Mouse (Mus musculus) midbrain, embryonic 14.5 days (tissue): ENCODE measurements around the gene Nt5c2. TPM values are rescaled to one million over a fixed set of nuclear protein-coding genes. Genes with fewer than 3 reads are reported as not detected.
A peak's percentile ranks its signal among the peaks of the same experiment; 100 is the strongest.

Experiments used
- ATAC-seq: fragments of 200-750 bp; cut with Nextera tagmentation; 2 replicates; pipeline ENCODE4 v1.8.0; 2017; ENCODE audit warnings: moderate number of reproducible peaks, moderate library complexity; ENCODE audit not compliant: low FRiP score, low TSS enrichment
- DNase-seq: peaks from one replicate; pipeline ENCODE4 v3.0.0-alpha.2; 2015
- H3K27ac ChIP-seq: fragments of 300-500 bp; sonication (generic); replicated peaks from 2 replicates; pipeline ENCODE4 v1.5.1; 2014; ENCODE audit warnings: mild to moderate bottlenecking, low read depth, low read length, moderate library complexity
- H3K27me3 ChIP-seq: fragments of 300-500 bp; sonication (generic); 2 replicates; pipeline ENCODE4 v1.6.1; 2014; ENCODE audit warnings: low read length, control low read depth, mixed read lengths; ENCODE audit not compliant: control insufficient read depth, insufficient read depth
- H3K36me3 ChIP-seq: fragments of 300-500 bp; sonication (generic); 2 replicates; pipeline ENCODE4 v1.6.1; 2014; ENCODE audit warnings: low read length, control low read depth; ENCODE audit not compliant: control insufficient read depth, insufficient read depth
- H3K4me1 ChIP-seq: fragments of 300-500 bp; sonication (generic); 2 replicates; pipeline ENCODE4 v1.6.1; 2014; ENCODE audit warnings: mild to moderate bottlenecking, antibody characterized with exemption, low read length, control low read depth; ENCODE audit not compliant: control insufficient read depth, insufficient read depth
- H3K4me2 ChIP-seq: fragments of 300-500 bp; sonication (generic); 2 replicates; pipeline ENCODE4 v1.6.1; 2014; ENCODE audit warnings: mild to moderate bottlenecking, low read length, moderate library complexity
- H3K4me3 ChIP-seq: fragments of 300-500 bp; sonication (generic); replicated peaks from 2 replicates; pipeline ENCODE4 v1.5.1; 2014; ENCODE audit warnings: low read depth, low read length
- H3K9ac ChIP-seq: fragments of 300-500 bp; sonication (generic); replicated peaks from 2 replicates; pipeline ENCODE4 v1.6.1; 2014; ENCODE audit warnings: mild to moderate bottlenecking, low read length, moderate library complexity
- H3K9me3 ChIP-seq: fragments of 300-500 bp; sonication (generic); 2 replicates; pipeline ENCODE4 v1.6.1; 2016; ENCODE audit warnings: low read length, control low read depth, mixed read lengths; ENCODE audit not compliant: control insufficient read depth
- WGBS: fragments of 180-500 bp; shearing (Covaris S2); extraction: QIAGEN DNeasy Blood & Tissue Kit; methylation state at CpG from one replicate; pipeline ENCODE4 v1.1.7; 2014; 5-methylcytosine and 5-hydroxymethylcytosine counted together
- polyA plus RNA-seq: library from polyadenylated mRNA; unstranded; fragments of >200 nt; fragmentation: Nextera tagmentation; extraction: Ambion mirVana; gene quantifications from 2 replicates; pipeline ENCODE4 v1.2.1, GENCODE M21; 2014

The Nt5c2 gene
- polyA plus RNA-seq, 1 experiment from 2014 or later = 89.9 TPM

DNA sequence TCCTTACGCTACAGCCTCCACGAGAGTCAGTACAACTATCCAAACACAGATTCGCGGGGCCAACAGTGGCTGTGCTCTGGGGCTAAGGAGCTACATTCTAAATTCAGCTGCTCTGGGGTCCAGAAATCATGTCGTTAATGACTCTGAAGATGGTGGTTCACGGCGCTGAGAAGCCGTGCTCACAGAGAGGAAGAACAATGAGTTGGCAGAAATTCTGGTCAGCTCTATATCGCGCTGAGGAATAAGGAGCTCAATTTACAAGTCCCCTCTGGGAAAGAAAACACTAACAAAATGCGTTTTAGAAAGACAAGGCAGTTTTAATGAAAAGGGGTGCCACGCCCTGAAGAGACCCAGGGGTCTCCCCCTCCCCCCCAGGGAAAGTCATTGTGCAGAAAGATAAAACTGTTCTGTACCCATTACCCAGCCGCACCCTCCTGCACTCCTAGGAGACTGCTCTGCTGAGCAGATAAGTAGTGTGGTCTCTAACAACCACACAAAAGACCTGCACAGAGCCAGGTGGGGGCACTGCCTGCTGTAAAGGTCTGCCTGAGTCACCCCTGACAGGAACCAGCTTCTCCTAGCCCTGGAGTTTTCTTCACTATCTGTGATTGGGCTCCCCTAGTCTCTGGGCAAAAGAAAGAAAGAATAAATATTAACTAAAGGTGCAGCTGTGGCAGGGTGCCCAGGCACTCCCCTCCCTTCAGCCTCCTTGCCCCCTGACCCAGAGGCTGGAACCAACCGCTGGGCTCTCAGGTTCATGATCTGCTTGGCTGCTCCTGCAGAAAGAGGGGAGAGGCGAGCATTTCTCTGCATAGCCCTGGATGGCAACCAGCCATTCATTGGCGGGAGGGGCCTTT is 26.5 kb downstream of the Nt5c2 start:
- Histone ChIP-seq H3K36me3 (no peaks in the 10 kb centered on the region), H3K9ac (no peak overlapping the region), H3K27ac (no peak overlapping the region), H3K27me3 (no peaks in the 10 kb centered on the region), H3K4me3 (no peak overlapping the region), H3K9me3 (no peaks in the 10 kb centered on the region), H3K4me1 (0 out of 2 replicates have a peak, but pooled peaks cover 2% of the 10 kb centered on the region), H3K4me2 (no peak overlapping the region)
- 44% methylated on average over 16 of the region's 16 CpGs for WGBS
- ATAC-seq (no peak), DNase-seq (no peak)

GRCm38 (mm10) chr19:46987646-46988045 is 27.3 kb downstream of the Nt5c2 start:
- Histone ChIP-seq H3K9me3 (no peaks in the 10 kb centered on the region), H3K4me3 (no peak overlapping the region), H3K36me3 (no peaks in the 10 kb centered on the region), H3K27me3 (no peaks in the 10 kb centered on the region), H3K9ac (no peak overlapping the region), H3K27ac (no peak overlapping the region), H3K4me2 (no peak overlapping the region), H3K4me1 (0 out of 2 replicates have a peak, but pooled peaks cover 2% of the 10 kb centered on the region)
- ATAC-seq (no peak), DNase-seq (no peak)
- 78% methylated on average over 6 of the region's 6 CpGs for WGBS

- H3K4me1 ChIP-seq = 0 out of 2 replicates have a peak, but pooled peaks cover 2% of the 10 kb centered on the region
- H3K9ac ChIP-seq = no peak overlapping the region
- H3K4me3 ChIP-seq = no peak overlapping the region
- H3K36me3 ChIP-seq = no peaks in the 10 kb centered on the region
- no peaks in the 10 kb centered on the region for H3K27me3 ChIP-seq
- ATAC-seq (no peak), DNase-seq (no peak)
- no peaks in the 10 kb centered on the region for H3K9me3 ChIP-seq
- H3K27ac ChIP-seq = no peak overlapping the region
- no peak overlapping the region for H3K4me2 ChIP-seq
- WGBS = 88% methylated on average over 13 of the region's 13 CpGs
Observed at GRCm38 (mm10) chr19:46984726-46985622, 30.0 kb downstream of the Nt5c2 start.

- Histone ChIP-seq H3K9me3 (no peaks in the 10 kb centered on the region), H3K27ac (0 out of 2 replicates have a peak overlapping the region, but pooled peaks have one; percentile 32), H3K36me3 (no peaks in the 10 kb centered on the region), H3K4me1 (0 out of 2 replicates have a peak, but pooled peaks cover 1% of the 10 kb centered on the region), H3K4me2 (no peak overlapping the region), H3K4me3 (no peak overlapping the region), H3K9ac (no peak overlapping the region), H3K27me3 (no peaks in the 10 kb centered on the region)
- ATAC-seq (no peak), DNase-seq (no peak)
- 54% methylated on average over 11 of the region's 11 CpGs for WGBS
Observed at GRCm38 (mm10) chr19:46983966-46984380, 31.0 kb downstream of the Nt5c2 start.

GRCm38 (mm10) chr19:46983352-46983965 is 31.5 kb downstream of the Nt5c2 start:
- H3K9me3 ChIP-seq = no peaks in the 10 kb centered on the region
- no peak overlapping the region for H3K4me2 ChIP-seq
- ATAC-seq (no peak), DNase-seq (no peak)
- H3K36me3 ChIP-seq = no peaks in the 10 kb centered on the region
- 59% methylated on average over 14 of the region's 14 CpGs for WGBS
- H3K9ac ChIP-seq = no peak overlapping the region
- H3K27ac ChIP-seq = no peak overlapping the region
- no peaks in the 10 kb centered on the region for H3K27me3 ChIP-seq
- no peak overlapping the region for H3K4me3 ChIP-seq
- no peaks in the 10 kb centered on the region for H3K4me1 ChIP-seq

GRCm38 (mm10) chr19:46981462-46981861 is 33.5 kb downstream of the Nt5c2 start:
- H3K27me3 ChIP-seq = no peaks in the 10 kb centered on the region
- no peak for DNase-seq
- H3K9ac ChIP-seq = no peak overlapping the region
- ATAC-seq = no peak
- no peaks in the 10 kb centered on the region for H3K4me1 ChIP-seq
- no peaks in the 10 kb centered on the region for H3K9me3 ChIP-seq
- H3K27ac ChIP-seq = no peak overlapping the region
- no peak overlapping the region for H3K4me2 ChIP-seq
- no peak overlapping the region for H3K4me3 ChIP-seq
- WGBS = 43% methylated on average over 6 of the region's 6 CpGs
- no peaks in the 10 kb centered on the region for H3K36me3 ChIP-seq

DNA sequence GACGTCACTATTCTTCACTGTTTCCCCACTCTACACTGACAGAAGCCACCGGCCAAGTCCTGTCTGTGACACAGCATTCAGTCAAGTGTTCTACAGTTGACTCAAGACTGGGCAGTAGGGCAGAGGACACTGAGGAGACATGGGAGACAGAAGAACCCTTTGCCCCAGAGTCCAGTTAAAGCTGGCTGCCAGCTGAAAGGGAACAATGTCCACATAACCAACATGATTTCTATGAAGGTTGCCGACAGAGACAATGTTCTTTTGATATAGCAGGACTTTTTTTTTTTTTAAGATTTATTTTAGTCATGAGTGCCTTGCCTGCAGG is 35.2 kb downstream of the Nt5c2 start:
- Histone ChIP-seq H3K4me3 (no peak overlapping the region), H3K9me3 (no peaks in the 10 kb centered on the region), H3K27ac (no peak overlapping the region), H3K4me2 (no peak overlapping the region), H3K4me1 (no peaks in the 10 kb centered on the region), H3K9ac (no peak overlapping the region), H3K36me3 (no peaks in the 10 kb centered on the region), H3K27me3 (no peaks in the 10 kb centered on the region)
- DNase-seq (no peak), ATAC-seq (no peak)
- 79% methylated on average over 3 of the region's 3 CpGs for WGBS

GRCm38 (mm10) chr19:46978920-46979780 is 35.8 kb downstream of the Nt5c2 start:
- Histone ChIP-seq H3K36me3 (no peaks in the 10 kb centered on the region), H3K9ac (no peak overlapping the region), H3K4me1 (no peaks in the 10 kb centered on the region), H3K9me3 (no peaks in the 10 kb centered on the region), H3K27me3 (no peaks in the 10 kb centered on the region), H3K4me2 (no peak overlapping the region), H3K27ac (no peak overlapping the region), H3K4me3 (no peak overlapping the region)
- DNase-seq (no peak), ATAC-seq (no peak)
- WGBS = 83% methylated on average over 17 of the region's 17 CpGs
